Mouse (Mus musculus): ENCODE results near the gene Mcur1. TPM values are rescaled to one million over a fixed set of nuclear protein-coding genes. Genes with fewer than 3 reads are reported as not detected.

The Mcur1 gene
- polyA plus RNA-seq (2015; fragmentation: Nextera tagmentation; extraction: Ambion mirVana), result 5.4 and 6.0 TPM in 2 replicates

DNA sequence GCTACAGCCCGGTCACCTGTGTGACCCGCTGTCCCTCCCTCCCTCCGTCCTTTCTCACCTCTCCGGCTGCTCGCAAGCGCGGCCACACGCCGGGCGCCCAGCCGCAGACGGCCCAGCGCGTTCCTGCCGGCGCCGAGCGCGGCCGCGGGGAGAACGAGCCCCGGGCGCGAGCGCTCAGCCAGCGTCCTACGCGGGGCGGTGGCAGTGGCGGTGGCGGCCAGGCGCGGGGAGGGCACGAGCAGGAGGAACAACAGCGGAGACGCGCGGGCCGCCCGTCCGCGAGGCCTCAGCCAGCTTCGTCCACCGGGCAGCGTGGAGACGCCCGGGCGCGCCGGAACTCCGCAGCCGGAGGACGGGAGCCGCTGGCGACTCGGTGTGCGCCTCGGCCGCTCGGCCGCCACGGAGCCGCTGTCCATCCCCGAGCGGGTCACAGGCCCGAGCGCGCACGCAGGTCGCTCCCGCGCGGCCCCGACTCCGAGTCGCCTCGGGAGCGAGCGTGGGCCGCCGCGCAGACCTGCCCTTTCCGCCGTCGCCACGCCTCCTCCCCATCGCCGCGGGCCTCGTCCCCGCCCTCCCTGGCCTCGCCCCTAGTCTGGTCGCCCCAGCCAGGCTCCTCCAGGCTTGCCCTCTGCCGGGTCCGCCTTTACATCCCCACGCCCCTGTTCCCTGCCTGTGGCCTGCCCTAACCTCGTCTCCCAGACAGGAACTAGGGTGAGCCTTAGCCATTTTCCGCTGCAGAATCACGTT is at the start of gene Mcur1:
Mcur1 (minus strand) TSS at position 481 of the 747 bp plus-strand sequence.
- under 1% methylated on average over 100 of the region's 100 CpGs for WGBS (ENCODE audit: insufficient replicate concordance)
- Histone ChIP-seq H3K9ac (peak within 1 kb of the TSS; percentile 86), H3K4me1 (replicated peaks) (peaks cover 33% of the 10 kb centered on the region), H3K27me3 (no peaks in the 10 kb centered on the region), H3K27ac (peak within 1 kb of the TSS; percentile 85), H3K9me3 (replicated peaks) (no peaks in the 10 kb centered on the region), H3K4me2 (peak within 1 kb of the TSS; percentile 97), H3K36me3 (no peaks in the 10 kb centered on the region; the same call in 1 of the 2 replicates), H3K4me3 (replicated peaks) (peak within 1 kb of the TSS; percentile 82)
- peak; percentile 94 for DNase-seq
- peak; percentile 98 for ATAC-seq (ENCODE audit: low read depth)

GRCm38 (mm10) chr13:43608854-43609253 is 48.9 kb upstream of the Mcur1 start:
- Histone ChIP-seq H3K27ac (no peak overlapping the region), H3K4me3 (replicated peaks) (no peak overlapping the region), H3K27me3 (no peaks in the 10 kb centered on the region), H3K4me2 (no peak overlapping the region), H3K4me1 (replicated peaks) (no peaks in the 10 kb centered on the region), H3K36me3 (no peaks in the 10 kb centered on the region), H3K9me3 (replicated peaks) (no peaks in the 10 kb centered on the region), H3K9ac (no peak overlapping the region)
- no peak for ATAC-seq (ENCODE audit: low read depth)
- no peak for DNase-seq
- 74% methylated on average over 6 of the region's 6 CpGs for WGBS (ENCODE audit: insufficient replicate concordance)

GRCm38 (mm10) chr13:43603042-43603441 is 43.1 kb upstream of the Mcur1 start:
- 71% methylated on average over 13 of the region's 13 CpGs for whole genome bisulfite sequencing (ENCODE audit: insufficient replicate concordance)
- no peaks in the 10 kb centered on the region for H3K36me3 ChIP-seq
- no peaks in the 10 kb centered on the region for H3K4me1 ChIP-seq (replicated peaks)
- DNase-seq, result no peak
- H3K9me3 ChIP-seq (replicated peaks), result no peaks in the 10 kb centered on the region
- H3K27ac ChIP-seq, result no peak overlapping the region
- H3K4me3 ChIP-seq (replicated peaks), result no peak overlapping the region
- no peak overlapping the region for H3K9ac ChIP-seq
- H3K4me2 ChIP-seq, result no peak overlapping the region
- no peak for ATAC-seq (ENCODE audit: low read depth)
- no peaks in the 10 kb centered on the region for H3K27me3 ChIP-seq

DNA sequence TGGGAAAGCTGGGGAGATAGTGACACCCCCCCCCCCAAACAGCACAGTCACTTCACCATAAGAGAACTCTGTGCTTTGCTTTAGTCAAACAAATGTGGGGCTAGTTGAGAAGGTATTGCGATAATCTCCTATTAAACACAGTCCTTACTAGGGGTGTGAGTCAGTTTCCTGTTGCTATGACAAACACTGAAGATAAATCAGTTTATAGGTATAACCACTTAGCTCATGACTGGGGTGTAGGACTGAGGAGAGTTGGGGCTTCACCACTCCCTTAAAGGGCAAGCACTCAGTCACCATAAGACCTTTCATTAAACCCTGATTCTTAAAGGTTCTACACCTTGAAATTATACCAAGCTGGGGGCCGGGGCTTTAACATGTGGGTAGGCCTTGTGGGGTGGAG is 42.4 kb upstream of the Mcur1 start:
- ATAC-seq (ENCODE audit: low read depth) (no peak), DNase-seq (no peak)
- no peaks in the 10 kb centered on the region for H3K9me3 ChIP-seq (replicated peaks)
- H3K4me2 ChIP-seq, result no peak overlapping the region
- WGBS (ENCODE audit: insufficient replicate concordance), result 63% methylated on average over 2 of the region's 2 CpGs
- no peaks in the 10 kb centered on the region for H3K4me1 ChIP-seq (replicated peaks)
- H3K9ac ChIP-seq, result no peak overlapping the region
- H3K36me3 ChIP-seq, result no peaks in the 10 kb centered on the region
- no peak overlapping the region for H3K4me3 ChIP-seq (replicated peaks)
- H3K27ac ChIP-seq, result no peak overlapping the region
- no peaks in the 10 kb centered on the region for H3K27me3 ChIP-seq

DNA sequence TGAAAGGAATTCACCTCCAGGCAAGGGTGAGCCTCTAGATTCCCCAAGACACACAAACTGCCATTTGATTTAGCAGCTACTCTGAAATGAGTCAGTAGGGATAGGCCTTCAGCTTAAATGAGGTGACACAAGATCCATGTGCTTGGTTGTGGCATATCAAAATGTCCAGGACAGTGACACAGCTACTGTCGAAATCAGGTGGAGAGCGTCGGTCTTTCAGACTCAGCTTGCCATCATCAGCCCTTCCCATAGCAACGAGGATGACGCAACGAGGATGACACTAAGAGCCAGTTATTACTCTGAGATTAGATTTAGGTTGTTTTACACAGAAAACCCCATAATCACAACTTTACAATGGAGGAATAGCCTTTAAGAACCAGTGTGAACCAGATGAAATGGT is 41.0 kb upstream of the Mcur1 start:
- Histone ChIP-seq H3K9me3 (replicated peaks) (no peaks in the 10 kb centered on the region), H3K4me3 (replicated peaks) (no peak overlapping the region), H3K27me3 (no peaks in the 10 kb centered on the region), H3K36me3 (no peaks in the 10 kb centered on the region), H3K9ac (no peak overlapping the region), H3K4me1 (replicated peaks) (no peaks in the 10 kb centered on the region), H3K27ac (no peak overlapping the region), H3K4me2 (no peak overlapping the region)
- no peak for ATAC-seq (ENCODE audit: low read depth)
- no peak for DNase-seq
- 77% methylated on average over 6 of the region's 6 CpGs for WGBS (ENCODE audit: insufficient replicate concordance)

- H3K4me3 ChIP-seq (replicated peaks), result no peak overlapping the region
- WGBS (ENCODE audit: insufficient replicate concordance), result 42% methylated on average over 4 of the region's 4 CpGs
- peaks cover 13% of the 10 kb centered on the region for H3K27me3 ChIP-seq
- no peaks in the 10 kb centered on the region for H3K9me3 ChIP-seq (replicated peaks)
- no peaks in the 10 kb centered on the region for H3K36me3 ChIP-seq
- no peaks in the 10 kb centered on the region for H3K4me1 ChIP-seq (replicated peaks)
- DNase-seq (no peak), ATAC-seq (ENCODE audit: low read depth) (no peak)
- H3K27ac ChIP-seq, result no peak overlapping the region
- no peak overlapping the region for H3K4me2 ChIP-seq
- no peak overlapping the region for H3K9ac ChIP-seq
Observed at GRCm38 (mm10) chr13:43595896-43596295, 35.9 kb upstream of the Mcur1 start.

- Histone ChIP-seq H3K9ac (no peak overlapping the region), H3K4me1 (replicated peaks) (no peaks in the 10 kb centered on the region), H3K27me3 (peaks cover 13% of the 10 kb centered on the region), H3K4me2 (no peak overlapping the region), H3K4me3 (replicated peaks) (no peak overlapping the region), H3K9me3 (replicated peaks) (no peaks in the 10 kb centered on the region), H3K27ac (no peak overlapping the region), H3K36me3 (no peaks in the 10 kb centered on the region)
- 50% methylated on average over 8 of the region's 8 CpGs for WGBS (ENCODE audit: insufficient replicate concordance)
- ATAC-seq (ENCODE audit: low read depth) (no peak), DNase-seq (no peak)
Observed at GRCm38 (mm10) chr13:43592681-43593068, 32.7 kb upstream of the Mcur1 start.

DNA sequence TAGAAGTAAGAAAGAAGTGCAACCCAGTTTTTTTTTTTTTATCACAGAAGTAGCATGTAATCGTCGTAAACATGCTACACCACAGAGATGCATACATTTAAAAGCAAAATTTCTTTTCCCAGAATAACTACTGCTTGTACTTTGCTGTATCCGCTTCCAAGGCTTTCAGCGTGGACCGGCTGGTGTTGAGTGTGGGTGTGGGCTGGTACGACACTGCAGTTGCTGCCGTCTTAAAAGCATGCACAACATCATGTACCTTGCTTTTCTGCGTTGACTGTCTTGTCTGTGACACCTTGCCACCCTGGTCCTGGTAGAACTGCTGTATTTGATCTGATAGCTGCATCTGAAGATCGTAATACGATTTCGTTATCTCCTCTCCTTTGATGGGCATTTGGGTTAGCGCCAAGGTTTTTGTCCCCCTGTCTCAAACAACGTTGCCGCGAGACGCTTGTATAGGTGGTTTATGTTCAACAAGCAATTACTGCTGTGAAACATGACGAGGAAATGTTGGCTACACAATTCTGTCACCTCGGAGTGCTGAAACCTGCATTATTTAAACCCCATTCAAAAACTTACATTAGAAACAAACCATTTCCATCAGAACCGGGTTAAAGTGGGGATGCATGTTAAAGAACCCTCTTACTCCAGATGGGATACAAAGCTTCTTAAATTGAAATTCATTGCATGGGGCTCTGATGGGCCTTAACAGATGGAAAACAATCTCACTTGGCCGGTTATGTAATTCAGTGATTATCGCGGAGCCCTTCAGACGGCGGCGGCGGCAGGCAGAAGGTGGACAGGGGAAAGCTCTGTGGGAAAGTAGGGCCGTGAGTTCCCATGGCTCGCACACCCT is 32.1 kb upstream of the Mcur1 start:
- Histone ChIP-seq H3K27ac (no peak overlapping the region), H3K9me3 (replicated peaks) (no peaks in the 10 kb centered on the region), H3K4me1 (replicated peaks) (no peaks in the 10 kb centered on the region), H3K27me3 (peaks cover 13% of the 10 kb centered on the region), H3K9ac (no peak overlapping the region), H3K4me3 (replicated peaks) (no peak overlapping the region), H3K36me3 (no peaks in the 10 kb centered on the region), H3K4me2 (no peak overlapping the region)
- DNase-seq, result no peak
- no peak for ATAC-seq (ENCODE audit: low read depth)
- 63% methylated on average over 28 of the region's 28 CpGs for WGBS (ENCODE audit: insufficient replicate concordance)

DNA sequence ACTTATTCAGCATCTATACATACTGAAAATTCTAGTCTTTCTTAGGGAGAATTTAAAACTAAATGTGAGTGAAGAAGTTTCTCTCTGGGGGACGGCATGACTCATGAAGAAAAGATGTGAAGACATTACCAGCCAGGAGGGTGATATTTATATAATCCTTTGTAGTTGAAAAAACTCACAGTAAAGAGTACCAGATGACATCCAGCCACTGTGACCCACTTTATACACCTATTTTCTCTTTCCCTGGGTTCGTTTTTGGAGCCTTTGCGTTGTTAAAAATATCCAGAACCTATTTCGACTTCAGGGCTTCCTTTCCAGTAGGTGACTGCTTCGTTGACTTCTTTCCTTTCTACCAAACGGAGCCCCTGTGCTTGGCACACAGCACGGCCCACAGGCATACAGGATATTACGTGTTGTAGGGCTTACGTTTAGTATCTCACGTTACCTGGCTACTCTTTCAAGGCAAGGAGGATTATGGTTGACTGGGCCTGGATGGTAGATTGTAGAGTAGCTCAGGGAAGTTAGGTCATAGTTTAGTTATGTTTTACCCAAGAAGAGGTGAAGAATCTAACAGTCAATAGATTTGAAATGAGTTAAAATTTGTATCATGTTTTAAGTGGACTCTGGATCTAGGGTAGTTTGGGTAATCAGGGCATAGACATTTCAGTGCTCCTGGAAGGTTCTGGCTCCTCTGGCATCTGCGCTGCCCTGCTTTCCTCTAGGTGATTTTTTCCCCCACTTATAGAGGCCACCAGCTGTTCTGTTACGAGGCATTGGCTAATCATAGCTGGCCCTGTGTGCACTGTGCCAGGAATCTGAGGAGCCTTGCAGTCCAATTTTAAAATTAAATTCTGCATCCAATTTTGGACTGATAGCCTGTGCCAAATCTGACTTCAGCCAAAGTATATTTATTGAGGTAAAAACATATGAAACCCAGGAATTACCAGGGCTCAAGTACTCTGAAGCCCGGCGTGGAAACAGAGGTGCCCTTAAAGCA is 28.2 kb upstream of the Mcur1 start:
- no peak for DNase-seq
- Histone ChIP-seq H3K4me2 (no peak overlapping the region), H3K27ac (no peak overlapping the region), H3K36me3 (no peaks in the 10 kb centered on the region), H3K4me1 (replicated peaks) (no peaks in the 10 kb centered on the region), H3K9me3 (replicated peaks) (no peaks in the 10 kb centered on the region), H3K4me3 (replicated peaks) (no peak overlapping the region), H3K9ac (no peak overlapping the region), H3K27me3 (peaks cover 13% of the 10 kb centered on the region)
- WGBS (ENCODE audit: insufficient replicate concordance), result 70% methylated on average over 14 of the region's 14 CpGs
- no peak for ATAC-seq (ENCODE audit: low read depth)

- Histone ChIP-seq H3K4me2 (no peak overlapping the region), H3K4me3 (replicated peaks) (no peak overlapping the region), H3K4me1 (replicated peaks) (no peaks in the 10 kb centered on the region), H3K27ac (no peak overlapping the region), H3K27me3 (peaks cover 8% of the 10 kb centered on the region), H3K36me3 (no peaks in the 10 kb centered on the region), H3K9me3 (replicated peaks) (no peaks in the 10 kb centered on the region), H3K9ac (no peak overlapping the region)
- DNase-seq, result no peak
- no peak for ATAC-seq (ENCODE audit: low read depth)
- WGBS (ENCODE audit: insufficient replicate concordance), result 58% methylated on average over 3 of the region's 3 CpGs
Observed at GRCm38 (mm10) chr13:43586966-43587365, 27.0 kb upstream of the Mcur1 start.

DNA sequence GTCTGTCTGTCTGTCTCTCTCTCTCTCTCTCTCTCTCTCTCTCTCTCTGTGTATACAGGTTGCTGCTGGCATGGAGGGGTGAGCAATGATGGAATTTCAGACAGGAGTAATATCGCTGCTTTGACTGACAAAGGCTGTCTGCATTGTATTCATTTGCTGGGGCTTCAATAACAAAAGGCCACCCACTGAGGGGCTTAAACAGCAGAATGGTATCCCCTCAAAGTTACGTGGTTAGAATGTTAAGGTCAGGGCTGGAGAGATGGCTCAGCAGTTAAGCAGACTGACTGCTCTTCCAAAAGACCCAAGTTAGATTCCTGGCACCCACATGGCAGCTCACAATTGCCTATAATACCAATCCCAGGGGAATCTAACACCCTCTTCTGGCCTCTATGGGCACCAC is 25.3 kb upstream of the Mcur1 start:
- H3K4me2 ChIP-seq, result no peak overlapping the region
- H3K36me3 ChIP-seq, result no peaks in the 10 kb centered on the region
- DNase-seq (no peak), ATAC-seq (ENCODE audit: low read depth) (no peak)
- H3K27me3 ChIP-seq, result no peaks in the 10 kb centered on the region
- no peak overlapping the region for H3K27ac ChIP-seq
- H3K4me3 ChIP-seq (replicated peaks), result no peak overlapping the region
- H3K4me1 ChIP-seq (replicated peaks), result no peaks in the 10 kb centered on the region
- WGBS (ENCODE audit: insufficient replicate concordance), result 61% methylated on average over 2 of the region's 2 CpGs
- H3K9ac ChIP-seq, result no peak overlapping the region
- no peaks in the 10 kb centered on the region for H3K9me3 ChIP-seq (replicated peaks)
